Mouse (Mus musculus) neural tube, embryonic 15.5 days (tissue): ENCODE measurements at regions not wholly inside any gene's neighbourhood (a gene's known extent, or its start where the extent isn't known, plus 50 kb on each side); places are given as distances from the start of the nearest gene placed in this dataset.

Source experiments
- ATAC-seq: fragments of 200-750 bp; cut with Nextera tagmentation; 2 replicates; pipeline ENCODE4 v1.8.0; 2017; ENCODE audit warnings: mild to moderate bottlenecking, moderate TSS enrichment, moderate library complexity; ENCODE audit not compliant: low FRiP score
- H3K27ac ChIP-seq: fragments of 300-500 bp; sonication (generic); replicated peaks from 2 replicates; pipeline ENCODE4 v1.5.1; 2015; ENCODE audit warnings: mild to moderate bottlenecking, inconsistent platforms
- H3K27me3 ChIP-seq: fragments of 300-500 bp; sonication (generic); replicated peaks from 2 replicates; pipeline ENCODE4 v1.6.1; 2015; ENCODE audit warnings: inconsistent platforms
- H3K36me3 ChIP-seq: fragments of 300-500 bp; sonication (generic); 2 replicates; pipeline ENCODE4 v1.6.1; 2015; ENCODE audit warnings: inconsistent platforms
- H3K4me1 ChIP-seq: fragments of 300-500 bp; sonication (generic); 2 replicates; pipeline ENCODE4 v1.6.1; 2015; ENCODE audit warnings: inconsistent platforms
- H3K4me2 ChIP-seq: fragments of 300-500 bp; sonication (generic); 2 replicates; pipeline ENCODE4 v1.6.1; 2015; ENCODE audit warnings: inconsistent platforms, mild to moderate bottlenecking, moderate library complexity
- H3K4me3 ChIP-seq: fragments of 300-500 bp; sonication (generic); replicated peaks from 2 replicates; pipeline ENCODE4 v1.5.1; 2015; ENCODE audit warnings: mild to moderate bottlenecking, inconsistent platforms
- H3K9ac ChIP-seq: fragments of 300-500 bp; sonication (generic); replicated peaks from 2 replicates; pipeline ENCODE4 v1.6.1; 2015; ENCODE audit warnings: mild to moderate bottlenecking, inconsistent platforms
- H3K9me3 ChIP-seq: fragments of 300-500 bp; sonication (generic); replicated peaks from 2 replicates; pipeline ENCODE4 v1.6.1; 2016; ENCODE audit warnings: inconsistent platforms
- WGBS: fragments of 180-500 bp; shearing (Covaris S2); methylation state at CpG from one replicate; pipeline ENCODE4 v1.1.7; 2015; ENCODE audit warnings: mixed read lengths; 5-methylcytosine and 5-hydroxymethylcytosine counted together

DNA sequence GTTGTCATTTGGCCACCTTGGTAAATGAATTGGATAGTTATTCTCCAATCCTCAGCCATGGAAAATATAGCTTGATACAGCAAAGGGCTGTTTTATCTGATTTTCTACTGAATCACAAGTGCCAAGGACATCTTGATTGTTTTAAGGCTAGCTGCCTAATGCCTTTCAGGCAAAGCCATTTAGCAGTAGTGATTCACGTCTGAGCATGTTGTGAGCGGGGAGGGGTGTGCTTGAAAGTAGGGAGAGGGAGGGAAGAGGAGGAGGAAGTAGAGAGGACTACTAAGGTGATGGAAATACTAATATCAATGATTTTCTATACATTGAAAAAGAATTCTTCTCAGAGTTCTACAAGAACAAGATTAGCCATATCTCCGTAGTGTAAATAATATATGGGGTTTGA is 362.9 kb upstream of the 5930422O12Rik start:
- ATAC-seq: no peak
- Histone ChIP-seq H3K9me3 (no peaks in the 10 kb centered on the region), H3K36me3 (no peaks in the 10 kb centered on the region), H3K27ac (no peak overlapping the region), H3K4me2 (no peak overlapping the region), H3K27me3 (no peaks in the 10 kb centered on the region), H3K4me3 (no peak overlapping the region), H3K9ac (no peak overlapping the region), H3K4me1 (no peaks in the 10 kb centered on the region)
- WGBS: 80% methylated on average over 3 of the region's 3 CpGs

DNA sequence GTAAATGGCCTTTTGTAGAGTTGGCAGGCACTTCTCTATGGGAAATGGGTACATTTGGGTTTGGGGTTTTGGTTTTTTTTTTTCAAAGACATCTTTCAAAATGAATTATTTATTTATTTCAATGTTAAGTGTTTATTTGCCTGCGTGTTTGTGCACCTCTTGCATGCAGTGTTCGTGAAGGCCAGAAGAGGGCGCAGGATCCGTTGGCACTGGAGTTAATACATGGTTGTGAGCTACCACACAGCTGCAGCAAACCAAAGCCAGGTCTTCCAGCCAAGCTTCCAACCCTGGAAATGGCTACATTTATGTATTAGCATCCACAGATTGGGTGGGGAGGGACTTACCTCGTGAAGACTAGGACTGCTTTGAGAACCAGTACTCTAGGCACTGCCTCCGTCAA is 362.3 kb upstream of the 5930422O12Rik start:
- no peak overlapping the region for H3K4me2 ChIP-seq
- H3K9ac ChIP-seq: no peak overlapping the region
- ATAC-seq: no peak
- H3K36me3 ChIP-seq: no peaks in the 10 kb centered on the region
- no peaks in the 10 kb centered on the region for H3K27me3 ChIP-seq
- H3K27ac ChIP-seq: no peak overlapping the region
- H3K4me3 ChIP-seq: no peak overlapping the region
- H3K9me3 ChIP-seq: no peaks in the 10 kb centered on the region
- WGBS: 85% methylated on average over 6 of the region's 6 CpGs
- H3K4me1 ChIP-seq: no peaks in the 10 kb centered on the region

DNA sequence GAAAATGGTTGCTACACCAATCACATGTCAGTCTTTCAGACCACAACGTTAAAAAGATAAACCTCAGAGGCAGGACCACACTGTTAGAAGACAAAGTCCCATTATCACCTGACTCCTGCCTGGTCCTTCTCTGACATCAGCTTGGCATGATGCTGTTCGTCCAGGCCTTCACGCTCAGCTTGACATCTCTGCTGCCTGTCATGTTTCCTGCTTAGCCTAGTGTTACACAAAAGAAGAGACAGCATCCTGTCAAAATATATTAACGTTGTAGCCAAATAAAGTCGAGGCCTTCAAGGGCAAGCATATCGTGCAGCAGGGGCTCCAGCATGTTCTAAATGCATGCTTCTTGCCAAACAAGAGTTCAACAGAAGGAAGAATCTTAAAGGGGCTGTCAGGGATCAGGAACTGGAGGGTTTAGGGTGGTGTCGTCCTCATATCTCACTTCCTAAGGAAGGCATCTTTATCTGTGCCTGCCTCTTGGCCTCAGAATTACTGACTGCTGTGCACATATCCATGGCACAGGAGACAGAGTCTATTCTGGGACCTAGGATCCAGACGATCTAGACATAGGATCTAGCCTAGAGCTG is 361.0 kb upstream of the 5930422O12Rik start:
- no peak overlapping the region for H3K9ac ChIP-seq
- H3K9me3 ChIP-seq: no peaks in the 10 kb centered on the region
- no peak overlapping the region for H3K4me3 ChIP-seq
- no peak overlapping the region for H3K4me2 ChIP-seq
- no peaks in the 10 kb centered on the region for H3K27me3 ChIP-seq
- no peak for ATAC-seq
- WGBS: 73% methylated on average over 8 of the region's 8 CpGs
- H3K36me3 ChIP-seq: no peaks in the 10 kb centered on the region
- H3K27ac ChIP-seq: no peak overlapping the region
- H3K4me1 ChIP-seq: no peaks in the 10 kb centered on the region

DNA sequence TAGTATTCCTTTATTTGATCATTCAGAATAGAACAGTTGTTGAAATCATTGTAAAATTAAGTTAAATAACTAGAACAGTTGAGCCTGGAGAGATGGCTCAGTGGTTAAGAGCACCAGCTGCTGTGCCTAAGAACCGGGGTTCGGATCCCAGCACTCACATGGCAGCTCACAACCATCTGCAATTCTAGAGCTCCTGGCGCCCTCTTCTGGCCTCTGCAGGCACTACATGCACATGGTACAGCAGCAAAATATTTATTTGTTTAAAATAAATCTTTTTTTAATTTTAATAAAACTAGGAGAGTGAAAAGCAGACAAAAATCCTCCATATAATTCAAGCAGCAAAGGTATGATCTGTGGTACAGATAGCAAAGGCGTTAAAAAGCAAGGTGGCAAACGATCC is 360.0 kb upstream of the 5930422O12Rik start:
- Histone ChIP-seq H3K9ac (no peak overlapping the region), H3K4me2 (no peak overlapping the region), H3K9me3 (no peaks in the 10 kb centered on the region), H3K4me1 (no peaks in the 10 kb centered on the region), H3K4me3 (no peak overlapping the region), H3K27ac (no peak overlapping the region), H3K27me3 (no peaks in the 10 kb centered on the region), H3K36me3 (no peaks in the 10 kb centered on the region)
- WGBS: 87% methylated on average over 5 of the region's 5 CpGs
- ATAC-seq: no peak

DNA sequence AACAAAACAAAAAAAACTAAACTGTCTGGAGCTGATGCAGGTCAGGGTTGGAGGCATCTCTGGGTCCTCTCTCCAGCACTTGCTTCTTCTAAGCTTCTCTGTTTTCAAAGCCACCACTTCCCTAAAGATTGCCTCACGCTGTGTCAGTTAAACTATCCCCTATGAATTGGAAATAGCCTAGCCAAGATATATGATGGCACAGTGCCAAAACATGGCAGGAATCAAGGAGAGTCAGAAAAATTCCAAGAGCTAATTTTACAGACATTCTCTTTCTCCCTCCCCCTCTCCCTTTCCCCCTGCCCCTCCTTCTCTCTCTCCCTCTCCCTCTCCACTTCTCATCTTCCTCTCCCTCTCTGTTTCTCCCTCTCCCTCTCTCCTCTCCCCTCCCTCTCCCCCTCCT is 353.3 kb upstream of the 5930422O12Rik start:
- 20% methylated on average over 1 of the region's 1 CpGs for WGBS
- H3K4me1 ChIP-seq: peaks cover 5% of the 10 kb centered on the region; the same call in 1 of the 2 replicates
- no peak for ATAC-seq

DNA sequence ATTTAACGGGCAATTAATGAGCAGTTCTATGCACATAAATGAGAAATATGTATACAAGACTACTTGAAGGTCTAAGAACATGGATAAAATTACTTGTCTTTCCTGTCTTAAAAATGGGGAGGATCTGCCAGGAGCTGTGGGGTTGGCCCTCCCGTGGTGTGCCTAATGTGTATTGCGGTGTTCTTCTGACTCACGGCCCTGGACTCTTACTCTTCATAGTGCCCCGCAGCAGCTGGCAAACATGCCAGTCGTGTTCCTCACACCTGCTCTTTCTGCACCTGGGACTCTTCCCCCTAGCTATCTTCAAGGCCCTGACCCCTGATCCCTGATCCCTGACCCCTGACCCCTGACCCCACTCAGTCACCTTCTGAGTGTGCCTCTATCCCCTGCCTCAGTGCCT is 352.3 kb upstream of the 5930422O12Rik start:
- Histone ChIP-seq H3K27me3 (no peaks in the 10 kb centered on the region), H3K4me2 (no peak overlapping the region), H3K9me3 (no peaks in the 10 kb centered on the region), H3K27ac (no peak overlapping the region), H3K9ac (no peak overlapping the region), H3K36me3 (no peaks in the 10 kb centered on the region), H3K4me3 (no peak overlapping the region), H3K4me1 (peaks cover 5% of the 10 kb centered on the region; the same call in 1 of the 2 replicates)
- ATAC-seq: peak; percentile 38; the same call in 1 of the 2 replicates
- 78% methylated on average over 6 of the region's 6 CpGs for WGBS

More for the DNA sequence above, 353.3 kb upstream of the 5930422O12Rik start:
- no peaks in the 10 kb centered on the region for H3K36me3 ChIP-seq
- H3K4me3 ChIP-seq: no peak overlapping the region
- no peaks in the 10 kb centered on the region for H3K27me3 ChIP-seq
- H3K9me3 ChIP-seq: no peaks in the 10 kb centered on the region
- H3K27ac ChIP-seq: no peak overlapping the region
- no peak overlapping the region for H3K9ac ChIP-seq
- H3K4me2 ChIP-seq: no peak overlapping the region

DNA sequence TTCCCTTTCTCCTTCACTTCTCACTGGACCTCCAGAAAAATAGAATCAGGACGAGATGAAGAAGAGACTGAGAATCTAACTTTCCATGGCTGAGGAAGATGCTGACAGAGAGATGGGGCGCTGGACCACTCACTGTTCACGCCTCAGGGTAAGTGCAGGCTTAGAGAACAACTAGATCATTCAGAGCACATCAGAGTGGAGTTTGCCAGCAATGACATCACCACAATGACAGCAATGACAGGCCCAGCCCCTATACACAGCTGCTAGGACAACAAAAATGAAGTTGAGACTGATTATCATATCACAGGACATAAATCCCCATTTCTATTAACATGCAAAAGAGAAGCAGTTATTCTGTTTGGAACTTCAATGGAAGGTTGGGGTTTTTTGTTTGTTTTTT is 350.4 kb upstream of the 5930422O12Rik start:
- Histone ChIP-seq H3K4me1 (peaks cover 5% of the 10 kb centered on the region; the same call in 1 of the 2 replicates), H3K27me3 (no peaks in the 10 kb centered on the region), H3K4me3 (no peak overlapping the region), H3K9me3 (no peaks in the 10 kb centered on the region), H3K9ac (no peak overlapping the region), H3K27ac (no peak overlapping the region), H3K4me2 (no peak overlapping the region), H3K36me3 (no peaks in the 10 kb centered on the region)
- no peak for ATAC-seq
- WGBS: 67% methylated on average over 3 of the region's 3 CpGs

DNA sequence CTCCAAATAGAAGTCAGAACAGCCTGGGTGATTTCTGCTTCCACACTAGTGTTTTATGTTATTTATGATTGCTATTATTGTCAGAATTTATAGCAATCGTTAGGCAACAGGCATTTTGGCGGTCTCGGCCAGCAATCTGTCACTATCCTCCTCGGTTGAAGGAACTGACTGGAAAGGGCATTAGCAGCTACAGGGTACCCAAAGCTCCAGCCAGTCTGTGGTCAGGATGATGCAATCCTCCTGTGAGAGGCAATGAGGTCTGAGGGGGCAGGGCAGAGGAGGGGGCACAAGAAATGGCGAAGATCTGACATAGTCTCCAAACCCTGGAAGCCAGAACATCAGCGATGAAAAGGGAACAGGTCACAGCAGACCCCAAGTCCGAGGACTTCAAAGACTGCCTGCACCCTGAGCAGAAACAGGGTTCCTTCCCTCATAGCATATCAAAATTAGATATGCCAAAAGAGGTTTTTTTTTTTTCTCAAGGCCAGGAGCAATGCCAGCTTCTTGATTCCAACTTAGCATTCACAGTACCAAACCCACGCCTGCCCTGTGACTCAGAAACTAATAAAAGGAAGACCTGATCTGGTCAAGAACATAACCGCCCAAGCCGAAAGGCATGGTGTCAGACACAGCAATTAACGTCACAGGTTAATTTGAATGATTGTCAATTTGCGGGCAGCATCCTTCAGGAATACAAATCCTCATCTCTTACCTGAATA is 348.5 kb upstream of the 5930422O12Rik start:
- Histone ChIP-seq H3K4me2 (no peak overlapping the region), H3K9ac (no peak overlapping the region), H3K4me1 (peaks cover 3% of the 10 kb centered on the region; the same call in 1 of the 2 replicates), H3K27me3 (no peaks in the 10 kb centered on the region), H3K9me3 (no peaks in the 10 kb centered on the region), H3K27ac (no peak overlapping the region), H3K36me3 (no peaks in the 10 kb centered on the region), H3K4me3 (no peak overlapping the region)
- ATAC-seq: no peak
- 72% methylated on average over 12 of the region's 12 CpGs for WGBS

DNA sequence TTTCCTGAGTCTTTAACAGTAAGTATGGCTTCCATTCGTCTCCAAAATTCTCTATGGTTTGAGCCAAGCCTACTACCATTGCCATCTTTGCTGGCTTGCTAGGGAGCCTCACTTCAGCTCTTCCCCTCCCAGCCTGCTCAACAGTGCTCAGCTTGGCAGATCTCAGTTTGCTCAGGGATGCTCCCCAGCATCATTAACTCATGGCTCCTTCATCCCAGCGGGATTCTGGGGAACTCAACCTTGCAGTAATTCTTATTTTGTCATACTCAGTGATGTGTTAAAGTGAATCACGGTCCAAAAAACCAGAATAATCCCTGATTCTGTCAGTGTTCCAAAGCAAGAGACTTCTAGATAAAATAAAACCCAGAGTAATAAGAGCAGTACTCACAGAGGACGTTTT is 346.6 kb upstream of the 5930422O12Rik start:
- no peak for ATAC-seq
- H3K4me3 ChIP-seq: no peak overlapping the region
- no peak overlapping the region for H3K27ac ChIP-seq
- H3K9ac ChIP-seq: no peak overlapping the region
- H3K4me1 ChIP-seq: no peaks in the 10 kb centered on the region; the same call in 1 of the 2 replicates
- 75% methylated on average over 4 of the region's 4 CpGs for WGBS
- no peak overlapping the region for H3K4me2 ChIP-seq
- no peaks in the 10 kb centered on the region for H3K36me3 ChIP-seq
- H3K9me3 ChIP-seq: no peaks in the 10 kb centered on the region
- H3K27me3 ChIP-seq: no peaks in the 10 kb centered on the region

DNA sequence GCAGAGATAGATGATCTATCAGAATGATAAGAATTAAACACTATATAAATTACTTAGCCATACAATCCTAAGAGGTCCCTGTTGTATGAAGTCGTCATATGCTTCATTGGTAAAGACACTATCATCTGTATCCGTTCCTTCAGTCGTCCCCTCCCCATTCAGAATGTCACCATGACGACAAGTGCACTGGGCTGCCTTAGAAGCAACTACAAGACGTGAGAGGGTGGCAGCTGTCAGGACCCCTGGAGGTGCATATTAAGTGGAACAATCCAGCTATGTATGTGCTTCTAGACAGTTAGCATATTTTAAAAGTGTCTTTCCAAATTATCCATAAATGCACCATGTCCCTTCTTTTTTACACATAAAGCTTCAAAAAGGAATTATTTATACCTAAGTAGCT is 343.0 kb upstream of the 5930422O12Rik start:
- H3K4me3 ChIP-seq: no peak overlapping the region
- H3K9ac ChIP-seq: no peak overlapping the region
- H3K4me1 ChIP-seq: no peaks in the 10 kb centered on the region
- no peak for ATAC-seq
- H3K36me3 ChIP-seq: no peaks in the 10 kb centered on the region
- no peaks in the 10 kb centered on the region for H3K9me3 ChIP-seq
- 28% methylated on average over 5 of the region's 5 CpGs for WGBS
- H3K4me2 ChIP-seq: no peak overlapping the region
- no peaks in the 10 kb centered on the region for H3K27me3 ChIP-seq
- no peak overlapping the region for H3K27ac ChIP-seq

DNA sequence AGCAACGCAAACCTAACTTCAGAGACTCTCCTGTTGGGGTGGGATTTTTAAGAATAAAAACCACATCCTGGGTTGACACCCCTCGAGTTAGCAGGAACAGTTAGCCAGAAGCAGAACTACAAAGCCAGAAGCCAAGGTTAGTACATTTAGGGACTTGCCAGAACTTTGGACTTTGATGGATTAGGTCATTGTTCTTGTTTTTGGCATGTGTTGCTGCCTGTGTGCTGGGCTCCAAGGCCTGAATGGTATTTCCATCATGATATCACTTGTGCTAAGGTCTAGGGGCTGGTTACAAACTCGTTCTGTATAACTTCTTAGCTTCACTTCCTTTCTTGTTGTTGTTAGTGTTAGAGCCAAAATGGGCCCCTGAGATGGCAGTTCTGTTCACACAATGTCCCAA is 338.8 kb upstream of the 5930422O12Rik start:
- H3K27ac ChIP-seq: no peak overlapping the region
- no peaks in the 10 kb centered on the region for H3K27me3 ChIP-seq
- no peak overlapping the region for H3K4me3 ChIP-seq
- WGBS: 71% methylated on average over 3 of the region's 3 CpGs
- H3K9me3 ChIP-seq: no peaks in the 10 kb centered on the region
- H3K4me2 ChIP-seq: no peak overlapping the region
- H3K4me1 ChIP-seq: no peaks in the 10 kb centered on the region
- no peak for ATAC-seq
- H3K36me3 ChIP-seq: no peaks in the 10 kb centered on the region
- no peak overlapping the region for H3K9ac ChIP-seq

DNA sequence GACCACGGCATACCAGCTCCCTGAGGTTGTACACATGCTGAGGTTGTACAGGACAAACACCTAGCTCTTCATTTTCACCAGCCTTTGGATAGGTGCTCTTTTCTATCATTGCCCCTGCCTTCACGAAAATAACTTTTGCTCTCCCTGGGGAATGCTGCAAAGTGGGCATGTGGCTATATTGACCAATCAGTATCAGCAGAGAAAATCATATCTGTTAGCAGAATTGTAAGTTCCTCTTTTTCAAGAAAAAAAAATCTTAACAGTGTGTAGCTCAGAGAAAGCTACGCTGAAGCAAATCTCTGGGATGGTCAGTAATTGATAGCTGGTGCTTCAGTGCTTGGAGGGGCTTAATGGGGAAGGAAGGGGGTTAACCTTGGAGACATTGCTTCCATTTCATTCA is 319.6 kb upstream of the 5930422O12Rik start:
- Histone ChIP-seq H3K9ac (no peak overlapping the region), H3K9me3 (no peaks in the 10 kb centered on the region), H3K4me2 (no peak overlapping the region), H3K36me3 (no peaks in the 10 kb centered on the region), H3K4me3 (no peak overlapping the region), H3K27me3 (no peaks in the 10 kb centered on the region), H3K27ac (no peak overlapping the region), H3K4me1 (no peaks in the 10 kb centered on the region)
- WGBS: 86% methylated on average over 3 of the region's 3 CpGs
- ATAC-seq: no peak
